Mouse (Mus musculus) CD8-positive naive resting alpha-beta T cell, adult 2 months (primary cell): ENCODE results near the gene Zbtb16.

Experiments
- DNase-seq, 2 experiments: peaks; one replicate each; pipeline ENCODE4 v3.0.0; 2022; ENCODE audit warnings: low read depth in 2 of 2, low spot score in 2 of 2

The Zbtb16 gene

DNA sequence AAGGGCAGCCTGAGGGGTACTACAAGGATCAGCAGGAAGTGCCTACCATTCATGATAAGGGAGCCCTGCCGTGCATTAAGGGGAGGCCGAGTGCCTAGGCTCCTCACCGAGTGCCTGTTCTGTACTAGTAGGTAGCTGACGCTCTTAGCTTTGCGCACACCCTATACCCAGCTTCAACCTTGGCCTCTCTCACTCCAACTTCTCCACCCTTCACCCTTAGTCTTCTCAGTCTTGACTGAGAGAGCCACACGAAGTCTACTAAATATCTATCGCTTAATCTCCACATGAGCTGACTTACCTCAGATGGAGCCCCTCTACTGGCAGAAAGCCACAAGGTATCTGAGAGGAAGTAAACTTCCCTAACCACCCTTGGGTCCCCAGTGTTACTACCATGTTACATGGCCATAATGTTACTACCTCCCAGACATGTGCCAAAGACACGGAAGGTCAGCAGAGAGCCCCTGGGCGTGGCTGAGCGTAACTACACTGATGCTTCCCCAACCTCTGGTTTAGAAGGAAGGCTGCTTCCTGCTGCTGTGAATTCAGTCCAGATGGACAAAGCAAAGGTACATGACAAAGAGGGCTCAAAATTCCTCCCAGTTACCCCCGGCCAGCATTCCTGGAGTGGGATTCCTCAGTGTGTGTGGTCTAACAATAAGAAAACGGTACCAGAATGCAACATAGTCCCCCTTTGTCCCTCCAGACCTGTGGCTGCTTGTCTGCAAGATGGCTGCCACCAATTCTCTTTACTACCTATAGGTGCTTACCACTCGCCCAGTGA is 122.8 kb downstream of the Zbtb16 start:
- no peak for DNase-seq

DNA sequence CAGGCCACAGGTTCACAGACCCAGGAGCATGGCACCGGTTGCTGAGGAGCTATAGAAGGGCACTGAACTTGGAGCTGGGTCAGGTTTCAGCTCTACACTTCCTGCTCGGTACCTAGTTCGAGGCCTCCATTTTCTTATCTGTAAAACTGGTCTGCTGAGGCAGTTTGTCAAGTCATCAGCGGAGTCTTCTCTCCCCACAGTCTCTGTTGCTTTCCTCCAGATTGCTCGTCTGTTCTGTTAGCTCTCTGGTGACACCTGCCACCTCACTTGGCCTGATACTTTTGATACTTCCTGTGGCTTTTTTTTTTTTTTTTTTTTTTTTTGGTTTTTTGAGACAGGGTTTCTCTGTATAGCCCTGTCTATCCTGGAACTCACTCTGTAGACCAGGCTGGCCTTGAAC is 124.2 kb downstream of the Zbtb16 start:
- DNase-seq: no peak

DNA sequence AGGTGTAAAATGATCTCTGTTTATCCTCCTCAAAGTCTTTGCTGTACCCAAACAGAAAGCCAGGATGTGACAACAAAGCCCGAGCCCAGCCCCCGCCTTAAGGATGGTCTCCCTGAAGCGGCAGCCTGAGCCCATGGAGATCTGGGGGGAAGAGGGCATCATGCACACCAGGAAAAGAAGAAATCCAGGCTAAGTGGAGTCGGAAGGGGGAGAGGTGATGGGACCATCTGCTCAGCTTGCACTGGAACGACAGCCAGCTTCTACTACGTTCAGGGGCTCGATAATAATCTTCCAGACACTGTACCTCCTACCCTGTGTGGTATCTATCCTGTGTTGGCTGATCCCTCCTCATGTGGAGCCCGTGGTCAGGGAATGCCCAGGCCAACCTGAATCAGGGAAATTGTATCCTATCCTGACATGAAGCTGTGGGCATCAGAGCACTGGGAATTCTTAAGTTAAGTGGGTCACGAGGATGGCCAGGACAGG is 124.7 kb downstream of the Zbtb16 start:
- no peak for DNase-seq

DNA sequence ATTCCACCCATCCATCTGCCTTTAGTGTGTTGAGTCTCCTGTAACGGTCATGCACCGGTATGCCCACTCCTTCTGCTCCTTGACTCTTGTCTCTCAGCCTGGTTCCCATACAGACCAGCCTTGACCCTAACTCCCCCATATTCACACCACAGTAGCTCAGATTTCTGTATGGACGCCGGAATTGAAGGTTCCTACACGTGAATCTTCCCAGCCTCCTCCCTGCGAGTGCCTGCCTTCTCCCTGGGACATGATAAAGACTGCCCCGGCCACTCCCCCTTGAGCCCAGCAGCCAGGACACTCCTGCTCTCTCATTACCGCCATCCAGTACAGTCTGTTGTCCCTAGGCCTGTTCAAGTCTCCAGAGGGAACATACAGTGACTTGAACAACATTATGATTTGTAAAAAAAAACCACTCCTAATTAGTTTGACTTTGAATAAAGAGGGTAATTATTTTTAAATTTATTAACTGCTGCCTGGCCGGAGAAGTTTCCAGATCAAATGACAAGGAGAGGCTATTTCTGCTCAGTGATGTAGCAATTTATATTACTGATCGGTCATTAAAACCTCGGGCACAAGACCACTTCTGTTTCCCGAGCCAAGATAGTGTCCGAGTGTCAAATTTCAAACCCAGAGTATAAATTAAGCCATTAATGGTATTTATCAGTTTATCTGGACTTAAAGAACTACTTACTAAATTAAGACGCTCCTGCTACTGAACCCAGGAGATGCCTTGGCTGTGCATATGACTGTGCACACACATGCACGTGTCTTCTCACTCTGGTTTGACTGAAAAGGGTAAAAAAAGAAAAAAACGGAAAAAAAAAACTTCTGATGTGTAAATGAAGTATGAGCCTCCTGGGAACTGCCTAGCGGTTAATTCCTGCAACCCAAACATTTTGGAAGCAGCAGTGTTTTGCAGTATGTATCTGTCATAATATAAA is 125.4 kb downstream of the Zbtb16 start:
- DNase-seq: no peak

DNA sequence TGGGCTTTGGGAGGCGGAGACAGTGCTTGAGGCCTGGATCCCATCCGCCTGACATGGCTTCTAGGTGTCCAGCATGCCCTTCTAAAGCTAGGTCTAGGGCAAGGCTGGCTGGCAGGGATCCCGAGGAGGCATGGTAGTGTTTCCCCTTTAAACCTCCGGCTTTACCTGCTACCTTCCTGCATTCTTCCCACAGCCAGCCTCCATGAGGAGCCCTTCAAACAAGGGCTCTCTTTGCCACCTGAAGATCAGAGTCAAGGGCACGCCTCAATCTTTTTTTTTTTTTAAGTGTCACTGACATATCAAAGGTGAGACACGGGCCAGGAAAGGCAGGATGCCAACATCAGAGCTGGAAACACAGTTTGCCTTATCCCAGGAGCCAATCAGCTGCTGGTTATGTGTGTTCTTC is 128.2 kb downstream of the Zbtb16 start:
- DNase-seq: no peak

DNA sequence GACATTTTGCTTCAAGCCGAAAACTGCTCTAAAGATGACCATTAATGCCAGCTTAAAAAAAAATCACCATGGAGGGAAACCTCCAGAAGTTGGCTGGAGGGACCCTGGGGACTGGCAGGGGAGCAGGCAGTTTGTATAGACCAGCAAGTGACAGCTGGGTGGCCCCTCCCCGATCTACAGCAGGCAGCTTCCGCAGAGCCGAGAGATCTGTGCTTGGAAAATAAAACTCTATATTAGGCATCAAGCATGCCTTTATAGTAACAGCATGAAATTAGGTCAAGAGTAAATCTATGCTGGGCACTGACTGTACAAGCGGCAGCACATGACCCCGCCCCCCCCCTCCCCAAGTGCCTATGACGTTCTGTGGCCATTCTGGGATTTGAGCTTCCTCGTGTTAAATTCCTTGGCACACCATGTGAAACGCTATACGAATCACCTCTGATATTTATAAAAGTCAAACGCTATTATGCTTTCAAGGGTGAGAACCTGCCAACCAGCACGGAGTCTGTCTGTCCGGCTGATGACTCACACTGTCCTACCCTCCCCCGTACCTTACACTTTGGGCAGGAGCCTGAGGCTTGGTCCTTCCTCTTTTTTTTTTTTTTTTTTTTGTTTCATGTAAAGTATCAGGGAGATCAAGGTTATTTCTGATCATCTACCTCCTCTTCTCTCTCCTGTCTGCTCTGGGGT is 128.7 kb downstream of the Zbtb16 start:
- DNase-seq: no peak

DNA sequence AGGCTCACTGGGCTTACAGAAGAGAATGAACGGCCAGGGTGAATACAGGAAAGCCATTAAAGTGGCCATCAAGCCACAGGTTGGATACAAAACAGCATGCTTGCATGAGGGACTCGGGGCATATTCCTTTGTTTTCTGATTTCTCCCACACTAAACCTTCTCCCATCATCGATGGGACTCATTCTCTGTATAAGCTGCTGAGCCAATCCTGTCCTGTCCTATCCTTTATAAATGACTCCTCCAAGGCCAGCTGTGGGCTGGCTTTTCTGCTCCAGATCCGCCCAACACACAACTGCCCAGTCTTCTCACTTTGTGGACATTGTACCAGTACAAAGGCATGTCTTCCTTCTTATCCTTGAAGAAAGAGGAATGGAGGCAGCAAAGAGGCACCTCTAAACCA is 134.7 kb downstream of the Zbtb16 start:
- no peak for DNase-seq

DNA sequence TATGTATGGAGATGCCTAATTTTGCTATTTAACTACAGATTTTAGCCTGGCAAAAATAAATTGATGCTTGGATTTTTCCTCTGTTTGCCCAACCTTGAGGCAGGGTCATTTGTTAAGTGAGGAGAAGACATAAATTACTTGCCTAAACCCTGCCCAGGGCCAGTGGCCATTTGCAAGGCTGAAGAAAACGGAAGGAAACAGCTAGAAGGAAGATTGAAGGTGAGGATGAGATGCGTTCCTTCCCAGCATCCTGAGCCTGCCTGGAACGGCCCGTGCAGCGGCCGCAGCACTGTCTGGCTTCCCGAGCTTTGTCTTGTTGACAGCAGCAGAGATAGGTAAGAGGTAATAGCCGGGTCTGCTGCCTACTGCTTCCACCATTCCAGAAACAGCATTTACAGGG is 135.2 kb downstream of the Zbtb16 start:
- DNase-seq: no peak

DNA sequence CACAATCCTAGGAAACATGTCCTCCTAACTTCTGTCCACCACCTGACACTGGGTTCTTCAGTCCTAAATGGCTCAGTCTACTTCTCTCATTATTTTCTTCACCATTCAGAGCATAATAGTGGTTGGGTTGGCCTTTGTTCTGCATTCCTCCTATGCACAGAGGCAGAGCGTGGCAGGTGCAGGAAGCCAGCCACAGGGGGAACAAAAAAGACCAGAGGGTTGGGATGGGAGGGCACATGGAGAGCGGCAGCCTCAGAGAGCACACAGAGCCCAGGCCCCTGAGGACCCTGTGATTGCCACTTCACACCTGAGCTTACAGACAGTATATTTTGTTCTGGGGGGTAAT is 138.6 kb downstream of the Zbtb16 start:
- DNase-seq: no peak

DNA sequence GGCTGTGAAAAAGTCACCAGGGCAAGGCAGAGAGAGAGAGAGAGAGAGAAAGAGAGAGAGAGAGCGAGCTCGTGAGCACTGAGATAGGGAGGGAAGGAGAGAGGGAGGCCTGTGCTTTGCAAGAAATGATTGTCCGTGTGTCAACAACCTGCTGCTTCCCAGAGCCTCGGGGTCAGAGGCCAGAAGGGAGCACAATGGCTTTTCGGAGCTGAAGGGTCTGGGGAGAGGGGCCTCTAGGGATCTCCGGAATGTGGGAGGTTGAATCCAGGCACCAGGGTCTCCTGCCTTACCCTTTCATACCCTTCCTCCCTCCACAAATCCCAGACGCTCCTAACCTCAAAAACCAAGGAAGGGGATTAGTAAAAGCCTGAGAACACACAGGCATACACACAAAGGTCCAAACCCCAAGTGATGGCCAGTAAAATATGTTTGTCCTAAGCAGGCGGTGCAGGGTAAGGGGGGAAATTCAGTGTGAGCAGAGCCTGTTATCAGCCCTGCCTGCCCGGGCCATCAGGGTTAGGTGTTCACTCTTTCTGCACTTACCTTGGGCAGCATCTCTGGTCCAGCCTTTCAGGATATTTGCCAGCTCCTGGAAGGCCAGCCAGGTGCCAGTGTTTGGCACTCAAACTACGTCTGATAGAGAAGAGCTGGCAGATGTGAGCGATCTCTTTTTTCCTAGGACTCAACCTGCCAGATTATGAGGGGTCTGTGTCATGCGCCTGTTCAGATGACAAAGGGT is 139.1 kb downstream of the Zbtb16 start:
- DNase-seq: no peak

DNA sequence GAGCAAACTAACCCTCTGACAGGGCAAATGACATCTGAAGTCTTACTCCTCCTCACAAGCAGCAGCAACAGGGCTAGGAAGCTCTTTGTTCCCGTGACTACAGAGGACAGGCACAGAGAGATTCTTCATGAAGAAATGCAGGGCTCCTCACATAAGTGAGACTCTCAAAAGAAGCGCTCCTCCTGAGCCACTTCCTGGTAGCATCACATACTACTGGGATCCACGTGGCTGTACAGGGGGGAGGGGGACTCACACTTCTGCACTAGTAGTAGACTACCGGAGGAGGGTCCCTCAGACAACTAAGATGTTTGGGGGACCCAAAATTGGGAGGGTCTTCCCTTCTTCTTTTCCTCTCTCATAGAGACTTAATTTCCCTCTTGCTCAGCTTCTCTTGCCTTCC is 139.7 kb downstream of the Zbtb16 start:
- no peak for DNase-seq

DNA sequence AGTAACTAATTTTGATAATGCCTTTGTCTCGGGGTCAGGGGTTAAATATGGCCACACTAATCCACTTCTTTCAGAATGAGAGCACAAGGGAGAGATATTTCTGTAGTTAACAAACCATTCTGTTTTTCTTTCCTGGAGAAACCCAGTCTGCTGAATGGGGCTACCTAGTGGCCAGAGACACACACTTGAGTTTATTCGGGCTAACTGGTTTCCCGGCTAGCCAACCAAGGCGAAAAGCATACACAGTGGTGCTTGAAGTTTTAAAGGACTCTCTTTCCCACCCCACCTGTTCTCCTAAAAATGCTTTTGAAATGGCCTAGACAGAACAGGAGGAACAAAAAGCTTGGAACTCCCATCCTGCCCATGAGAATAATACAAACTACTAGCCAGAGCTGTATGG is 140.2 kb downstream of the Zbtb16 start:
- no peak for DNase-seq

DNA sequence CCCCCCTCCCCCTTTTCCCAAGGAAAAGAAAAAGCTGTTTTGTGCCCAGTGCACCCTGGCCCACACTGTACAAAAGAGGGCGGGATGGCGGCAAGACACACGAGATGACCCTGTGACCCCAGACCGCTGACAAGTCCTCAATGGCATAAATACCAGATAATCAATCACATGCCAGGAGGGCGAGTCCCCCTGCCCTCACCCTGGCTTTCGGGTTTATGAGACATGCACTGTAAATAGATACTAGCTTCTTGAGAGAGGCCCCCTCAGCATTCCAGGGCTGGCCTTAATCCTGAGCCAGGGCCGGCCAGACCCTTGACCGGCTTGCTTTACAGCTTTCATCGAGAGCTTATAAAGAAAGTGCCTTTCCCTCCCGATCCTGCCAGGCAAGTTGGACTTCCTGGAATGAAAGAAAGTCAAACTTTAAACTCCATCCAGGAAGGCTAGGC is 141.4 kb downstream of the Zbtb16 start:
- DNase-seq: no peak

DNA sequence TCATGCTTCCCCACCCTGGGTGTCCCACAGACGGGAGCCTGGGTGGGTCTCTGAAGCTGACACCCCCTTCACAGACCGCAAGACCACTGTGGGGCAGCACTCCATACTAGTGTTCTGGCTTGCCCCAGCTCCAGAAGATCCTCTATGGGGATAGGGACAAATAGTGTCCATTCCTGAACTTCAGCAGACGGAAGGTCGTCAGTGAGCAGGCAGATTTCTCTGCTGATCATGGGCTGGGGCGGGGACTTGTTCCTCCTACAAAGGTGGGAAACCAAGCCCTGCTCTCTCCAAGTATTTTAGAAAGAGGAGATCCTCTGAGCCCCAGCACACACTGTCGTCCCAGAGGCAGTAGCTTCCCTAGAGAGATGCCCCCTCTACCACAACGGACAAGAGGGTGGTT is 142.3 kb downstream of the Zbtb16 start:
- no peak for DNase-seq

DNA sequence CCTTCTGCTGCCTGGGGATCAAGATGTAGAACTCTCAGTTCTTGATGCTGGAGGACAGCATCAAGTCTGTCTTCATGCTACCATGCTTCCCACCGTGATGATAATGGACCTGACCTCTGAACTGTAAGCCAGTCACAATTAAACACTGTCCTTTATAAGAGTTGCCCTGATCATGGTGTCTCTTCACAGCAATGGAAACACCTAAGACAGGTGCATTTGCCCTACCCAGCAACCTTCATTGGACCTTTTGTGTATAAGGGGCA is 146.4 kb downstream of the Zbtb16 start:
- no peak for DNase-seq

DNA sequence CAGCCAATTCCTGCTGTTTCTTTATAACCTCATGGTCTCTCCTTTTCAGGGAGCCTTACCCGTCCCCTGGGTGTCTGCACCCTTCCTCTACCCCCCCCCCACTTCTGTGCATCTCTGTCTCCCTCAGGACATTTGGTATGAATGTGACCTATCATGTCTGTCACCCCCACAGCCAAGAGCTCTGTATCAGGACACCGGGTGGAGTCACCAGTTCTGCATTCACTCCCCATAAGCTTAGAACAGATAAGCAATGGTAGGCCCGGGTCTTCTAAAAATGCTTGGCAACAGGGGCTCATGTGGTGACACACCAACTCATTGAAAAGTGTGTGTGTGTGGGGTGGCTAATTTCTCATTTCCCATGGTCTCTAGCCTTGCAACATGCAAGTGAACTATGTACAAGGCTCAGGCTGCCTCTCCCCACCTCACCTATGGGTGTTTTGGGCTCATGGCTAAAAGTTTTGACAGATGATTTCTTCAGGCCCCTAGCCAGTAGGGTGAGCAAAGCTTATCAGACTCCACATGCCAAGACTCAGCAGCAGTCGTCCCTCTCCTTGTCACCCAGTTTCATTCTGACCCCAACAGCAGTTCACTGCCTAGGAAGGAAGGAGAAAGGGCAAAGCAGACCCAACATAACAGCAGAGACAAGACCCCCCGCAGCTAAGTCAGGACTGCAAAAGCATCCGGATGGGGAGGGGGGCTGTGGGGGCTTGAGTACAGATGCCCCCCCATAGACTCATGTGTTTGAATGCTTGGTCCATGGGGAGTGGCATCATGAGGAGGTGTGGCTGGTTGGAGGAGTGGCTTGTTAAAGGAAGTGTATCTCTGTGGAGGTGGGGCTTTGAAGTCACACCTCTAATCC is 146.9 kb downstream of the Zbtb16 start:
- no peak for DNase-seq

DNA sequence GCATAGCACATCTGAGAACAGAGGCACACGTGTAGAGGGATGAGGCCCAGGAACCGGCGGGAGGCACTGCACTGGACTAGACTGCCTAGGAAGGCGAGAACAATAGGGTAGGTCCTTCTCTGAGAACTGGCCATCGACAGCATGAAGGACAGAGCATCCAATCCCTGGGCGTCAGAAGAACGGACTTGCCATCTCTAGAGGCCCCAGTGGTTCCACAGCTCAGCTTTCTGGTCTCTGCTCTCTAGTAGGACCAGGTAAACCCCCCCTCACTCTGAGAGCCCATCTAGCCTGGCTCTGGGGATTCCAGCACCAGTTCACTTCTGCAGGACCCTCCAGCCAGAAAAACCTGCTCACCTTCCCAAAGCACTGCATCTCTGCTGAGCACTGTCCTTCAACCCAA is 148.1 kb downstream of the Zbtb16 start:
- DNase-seq: no peak

DNA sequence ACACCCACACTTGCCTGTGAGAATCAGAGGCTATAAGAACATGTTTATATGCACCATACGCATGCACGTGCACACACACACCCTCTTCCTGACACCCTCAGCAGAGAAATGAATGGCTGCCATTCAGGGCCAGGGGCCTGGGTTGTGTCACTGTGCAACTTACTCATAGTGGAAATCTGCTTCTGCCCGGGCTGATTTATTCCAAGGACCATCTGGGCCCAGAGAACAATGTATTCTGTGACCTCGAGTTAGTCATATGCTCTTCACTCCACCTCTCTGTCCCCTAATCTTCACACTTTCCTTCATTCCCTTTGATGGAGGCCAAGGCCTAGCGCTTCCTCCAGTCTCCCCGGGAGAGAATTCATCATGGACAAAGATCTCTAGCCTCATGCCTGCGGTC is 150.3 kb downstream of the Zbtb16 start:
- no peak for DNase-seq

DNA sequence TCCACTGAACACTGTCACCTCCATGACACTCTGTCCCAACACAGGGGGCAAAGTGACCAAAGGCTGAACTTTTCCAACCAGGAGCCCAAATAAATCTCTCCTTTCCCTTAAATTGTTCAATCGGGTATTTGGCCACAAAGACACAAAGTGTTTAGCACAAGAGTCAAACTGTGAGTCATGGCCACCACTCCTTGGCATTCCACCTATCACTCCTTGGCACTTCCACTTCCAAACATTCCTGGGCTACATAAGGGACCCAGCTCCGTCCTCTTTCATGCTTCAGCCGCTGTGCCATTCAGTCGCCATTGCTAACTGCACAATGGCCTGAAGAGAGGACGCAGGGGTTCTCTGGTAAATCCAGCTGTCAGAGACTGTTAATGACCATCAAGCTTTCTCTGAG is 151.9 kb downstream of the Zbtb16 start:
- no peak for DNase-seq

DNA sequence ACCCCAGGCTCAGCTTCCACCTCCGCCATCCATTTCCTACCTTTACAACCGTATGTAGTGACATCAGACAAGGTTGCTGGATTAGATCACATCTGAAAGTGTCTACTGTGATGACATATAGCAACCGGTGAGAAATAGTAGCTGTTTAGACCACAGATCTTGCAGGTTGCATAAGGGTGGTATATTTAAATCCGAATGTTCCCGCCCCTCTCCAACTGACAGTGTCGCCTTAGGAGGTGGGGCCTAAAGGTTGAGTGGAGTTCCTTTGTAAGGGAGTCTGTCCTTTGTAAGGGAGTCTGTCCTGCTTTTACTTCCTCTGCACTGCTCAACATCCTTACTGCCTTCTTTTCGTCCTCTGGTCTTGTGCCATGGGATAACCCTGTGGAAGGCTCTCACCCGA is 154.8 kb downstream of the Zbtb16 start:
- no peak for DNase-seq
